Mouse (Mus musculus): ENCODE data around the gene Tmem178. TPM values are rescaled to one million over a fixed set of nuclear protein-coding genes. Genes with fewer than 3 reads are reported as not detected.
"Not testable (repeated sequence)": the region's sequence is repeated elsewhere in the genome, so short reads cannot be mapped to it uniquely, and the experiment has no call there.

Tmem178 gene
- polyA plus RNA-seq, 1 experiment from 2014 or later: 2.4 TPM

DNA sequence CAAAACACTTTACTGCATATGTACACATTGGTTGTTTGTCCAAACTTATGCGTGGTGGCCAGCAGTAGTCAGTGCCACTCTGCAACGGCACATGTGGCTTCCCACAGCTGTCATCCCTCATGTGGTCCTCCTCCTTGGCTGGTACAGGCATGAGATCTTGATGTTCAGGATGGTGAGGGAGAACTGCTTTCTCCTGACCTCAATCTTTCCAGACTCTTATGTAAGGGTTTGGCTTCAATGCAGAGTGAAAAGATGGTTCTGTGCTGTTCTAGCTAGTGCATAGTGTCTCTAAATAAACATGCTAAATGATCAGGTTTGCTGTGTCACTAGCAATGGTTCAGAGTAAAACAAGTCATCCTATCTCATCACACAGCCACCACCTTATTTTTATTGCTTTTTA lies 17.3 kb upstream of the Tmem178 start:
- no peaks in the 10 kb centered on the region for H3K36me3 ChIP-seq (replicated peaks)
- no peak overlapping the region for H3K4me3 ChIP-seq
- H3K27me3 ChIP-seq (replicated peaks; ENCODE audit: low read depth, poor library complexity, severe bottlenecking): no peaks in the 10 kb centered on the region
- WGBS: 95% methylated on average over 2 of the region's 2 CpGs
- H3K27ac ChIP-seq (replicated peaks): no peak overlapping the region
- DNase-seq (ENCODE audit: low spot score): no peak
- no peaks in the 10 kb centered on the region for H3K9me3 ChIP-seq
- no peaks in the 10 kb centered on the region for H3K4me1 ChIP-seq

DNA sequence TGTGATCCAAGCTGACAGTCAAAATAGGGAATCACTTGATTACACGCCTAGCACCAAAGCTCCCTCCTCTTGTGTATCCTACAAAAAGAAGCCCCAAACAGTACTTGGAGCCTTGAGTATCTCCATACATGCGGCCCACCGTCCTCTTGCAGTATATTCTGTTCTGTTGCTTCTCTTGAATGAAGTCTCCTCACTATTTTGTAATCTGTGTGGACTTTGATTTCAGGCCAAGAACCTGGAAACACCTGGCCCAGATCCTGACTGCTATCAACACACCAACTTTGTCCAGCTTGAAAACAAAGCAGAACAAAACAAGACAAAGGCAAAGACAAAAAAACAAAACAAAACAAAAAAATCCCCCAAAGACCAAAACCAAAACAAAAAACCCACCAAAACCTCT lies 11.7 kb upstream of the Tmem178 start:
- Histone ChIP-seq H3K4me3 (no peak overlapping the region), H3K4me1 (no peaks in the 10 kb centered on the region), H3K27me3 (replicated peaks; ENCODE audit: low read depth, poor library complexity, severe bottlenecking) (no peaks in the 10 kb centered on the region), H3K36me3 (replicated peaks) (no peaks in the 10 kb centered on the region), H3K27ac (replicated peaks) (no peak overlapping the region), H3K9me3 (no peaks in the 10 kb centered on the region)
- DNase-seq (ENCODE audit: low spot score): no peak
- WGBS: 92% methylated on average over 3 of the region's 3 CpGs

DNA sequence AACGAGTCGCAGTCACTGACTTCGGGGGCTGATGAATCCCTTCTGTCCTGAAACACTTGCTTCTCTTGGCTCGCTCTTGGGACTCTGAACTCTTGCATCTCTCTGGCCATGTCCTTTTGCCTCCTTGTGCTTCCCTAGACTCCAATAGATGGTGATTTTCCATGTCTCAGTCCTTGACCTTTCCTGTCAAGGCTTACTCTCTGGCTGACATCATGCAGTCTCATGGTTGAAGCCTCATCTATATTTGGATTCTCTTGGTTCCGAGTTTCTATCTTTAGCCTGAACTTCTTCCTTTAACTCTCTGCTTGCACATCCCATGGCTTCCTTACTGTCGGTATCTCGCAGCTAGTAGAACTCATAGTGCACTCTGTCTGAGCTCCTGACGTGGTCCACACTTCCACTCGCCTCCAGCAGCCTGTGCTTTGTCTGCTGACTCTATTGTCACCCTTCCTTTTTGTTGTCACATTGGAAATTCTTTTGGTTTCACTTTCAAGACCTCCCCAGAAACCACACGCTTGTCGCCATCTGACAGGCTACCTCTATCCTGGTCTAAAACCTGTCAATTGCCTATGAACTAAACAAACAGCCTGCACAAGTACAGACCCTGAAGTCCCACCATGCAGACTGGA lies 10.9 kb upstream of the Tmem178 start:
- DNase-seq (ENCODE audit: low spot score): no peak
- Histone ChIP-seq H3K27ac (replicated peaks) (no peak overlapping the region), H3K4me3 (no peak overlapping the region), H3K27me3 (replicated peaks; ENCODE audit: low read depth, poor library complexity, severe bottlenecking) (no peaks in the 10 kb centered on the region), H3K9me3 (no peaks in the 10 kb centered on the region), H3K36me3 (replicated peaks) (no peaks in the 10 kb centered on the region), H3K4me1 (no peaks in the 10 kb centered on the region)
- 84% methylated on average over 11 of the region's 11 CpGs for WGBS

DNA sequence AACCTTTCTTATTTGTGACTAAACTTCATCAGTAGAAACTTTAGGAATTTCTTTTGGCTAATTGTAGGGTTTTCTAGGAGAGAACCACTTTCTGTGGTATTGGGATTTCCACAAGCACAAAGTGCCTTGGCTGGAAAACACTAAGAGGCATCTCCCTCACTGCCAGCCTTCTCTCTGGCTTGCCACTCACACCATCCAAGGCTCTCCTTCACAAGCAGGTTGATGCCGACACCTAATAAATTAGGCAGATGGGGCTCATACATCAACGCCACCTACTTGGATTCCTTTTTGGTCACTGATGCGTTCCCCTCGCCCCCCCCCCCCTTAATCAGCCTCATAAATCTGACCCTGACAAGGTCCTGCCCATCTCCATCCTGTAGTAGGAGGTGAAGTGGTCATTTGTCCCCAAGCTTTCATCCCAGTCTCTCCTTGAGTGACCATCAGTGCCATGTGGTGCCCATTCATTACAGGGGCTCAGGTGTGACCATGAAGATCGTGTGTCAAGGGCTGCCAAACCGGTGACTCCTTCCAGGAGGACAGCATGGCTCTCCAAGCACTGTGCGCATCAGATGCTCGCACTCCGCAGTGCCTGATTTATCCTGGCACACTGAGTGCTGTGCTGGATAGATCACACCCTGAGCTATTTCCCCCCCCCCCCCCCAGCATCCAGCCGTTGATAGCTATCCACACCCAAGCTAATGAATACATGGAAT lies 8.5 kb upstream of the Tmem178 start:
- WGBS: 82% methylated on average over 10 of the region's 10 CpGs
- no peak for DNase-seq (ENCODE audit: low spot score)

DNA sequence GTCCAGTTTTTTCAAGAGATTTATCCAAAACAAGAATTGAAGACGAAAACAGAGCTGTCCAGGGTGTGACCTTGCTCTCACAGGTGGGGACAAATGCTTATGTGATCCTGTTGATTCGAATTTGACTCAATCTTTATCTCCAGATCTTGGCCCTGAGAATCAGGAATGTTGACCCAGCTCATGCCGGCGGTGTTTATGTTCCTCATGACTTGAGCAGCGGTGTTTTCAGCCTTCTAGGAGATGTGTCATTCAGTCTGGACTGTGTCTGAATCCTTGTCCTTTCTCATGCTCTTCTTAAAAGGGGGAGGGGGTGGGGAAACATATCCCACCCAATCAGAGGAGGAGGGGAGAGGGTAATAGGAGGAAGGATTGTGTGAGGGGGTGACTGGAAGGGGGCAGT lies 7.9 kb upstream of the Tmem178 start:
- 83% methylated on average over 5 of the region's 5 CpGs for WGBS
- Histone ChIP-seq H3K27ac (replicated peaks) (no peak overlapping the region), H3K36me3 (replicated peaks) (no peaks in the 10 kb centered on the region), H3K4me1 (no peaks in the 10 kb centered on the region), H3K27me3 (replicated peaks; ENCODE audit: low read depth, poor library complexity, severe bottlenecking) (peaks cover 9% of the 10 kb centered on the region), H3K9me3 (no peaks in the 10 kb centered on the region), H3K4me3 (no peak overlapping the region)
- DNase-seq (ENCODE audit: low spot score): no peak

More for the DNA sequence above, 8.5 kb upstream of the Tmem178 start:
- no peak overlapping the region for H3K4me3 ChIP-seq
- H3K9me3 ChIP-seq: no peaks in the 10 kb centered on the region
- H3K4me1 ChIP-seq: no peaks in the 10 kb centered on the region
- no peak overlapping the region for H3K27ac ChIP-seq (replicated peaks)
- no peaks in the 10 kb centered on the region for H3K36me3 ChIP-seq (replicated peaks)
- peaks cover 5% of the 10 kb centered on the region for H3K27me3 ChIP-seq (replicated peaks; ENCODE audit: low read depth, poor library complexity, severe bottlenecking)

DNA sequence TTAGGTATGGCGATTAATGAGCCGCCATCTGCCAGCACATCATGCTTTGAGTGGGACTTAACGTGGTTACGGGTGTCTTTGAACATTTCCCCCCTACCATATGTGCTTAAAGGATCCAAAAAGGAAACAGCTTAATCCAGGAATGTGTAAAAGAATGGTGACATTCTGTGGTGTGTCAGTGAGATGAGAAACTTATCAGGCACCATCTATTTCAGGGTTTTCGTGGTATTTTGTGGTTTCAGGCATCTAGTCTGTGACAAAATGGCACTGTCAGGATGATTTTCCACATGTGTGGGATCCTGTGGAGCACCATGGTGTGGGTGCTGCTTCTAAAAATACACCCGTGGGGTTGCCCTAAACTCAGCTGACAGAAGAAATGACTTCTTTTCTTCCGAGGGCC lies 4.6 kb upstream of the Tmem178 start:
- no peak overlapping the region for H3K27ac ChIP-seq (replicated peaks)
- no peaks in the 10 kb centered on the region for H3K36me3 ChIP-seq (replicated peaks)
- H3K9me3 ChIP-seq: no peaks in the 10 kb centered on the region
- peaks cover 8% of the 10 kb centered on the region for H3K4me1 ChIP-seq
- WGBS: 92% methylated on average over 7 of the region's 7 CpGs
- H3K27me3 ChIP-seq (replicated peaks; ENCODE audit: low read depth, poor library complexity, severe bottlenecking): peaks cover 42% of the 10 kb centered on the region
- H3K4me3 ChIP-seq: no peak overlapping the region
- no peak for DNase-seq (ENCODE audit: low spot score)

DNA sequence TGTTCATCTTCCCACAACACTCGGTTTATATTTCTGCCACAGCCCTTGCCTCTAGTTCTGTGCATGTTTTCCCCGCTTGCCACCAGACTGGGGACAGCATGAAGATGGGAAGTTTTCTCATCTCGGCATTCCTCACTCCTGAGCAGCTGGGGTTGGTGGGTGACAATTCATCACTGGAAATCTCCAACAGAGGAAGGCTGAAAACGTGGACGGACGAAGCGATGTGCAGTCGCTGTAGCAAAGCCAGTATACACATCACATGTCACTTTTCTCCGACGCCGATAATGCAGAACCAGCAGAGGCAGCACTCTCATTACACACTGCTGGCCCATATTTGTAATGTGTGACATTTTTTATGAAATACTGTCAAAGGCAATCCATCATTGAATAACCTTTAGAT lies 2.6 kb upstream of the Tmem178 start:
- peaks cover 59% of the 10 kb centered on the region for H3K27me3 ChIP-seq (replicated peaks; ENCODE audit: low read depth, poor library complexity, severe bottlenecking)
- H3K4me3 ChIP-seq: no peak overlapping the region
- DNase-seq (ENCODE audit: low spot score): no peak
- H3K9me3 ChIP-seq: no peaks in the 10 kb centered on the region
- 80% methylated on average over 11 of the region's 11 CpGs for WGBS
- peaks cover 13% of the 10 kb centered on the region for H3K4me1 ChIP-seq
- no peak overlapping the region for H3K27ac ChIP-seq (replicated peaks)
- no peaks in the 10 kb centered on the region for H3K36me3 ChIP-seq (replicated peaks)

DNA sequence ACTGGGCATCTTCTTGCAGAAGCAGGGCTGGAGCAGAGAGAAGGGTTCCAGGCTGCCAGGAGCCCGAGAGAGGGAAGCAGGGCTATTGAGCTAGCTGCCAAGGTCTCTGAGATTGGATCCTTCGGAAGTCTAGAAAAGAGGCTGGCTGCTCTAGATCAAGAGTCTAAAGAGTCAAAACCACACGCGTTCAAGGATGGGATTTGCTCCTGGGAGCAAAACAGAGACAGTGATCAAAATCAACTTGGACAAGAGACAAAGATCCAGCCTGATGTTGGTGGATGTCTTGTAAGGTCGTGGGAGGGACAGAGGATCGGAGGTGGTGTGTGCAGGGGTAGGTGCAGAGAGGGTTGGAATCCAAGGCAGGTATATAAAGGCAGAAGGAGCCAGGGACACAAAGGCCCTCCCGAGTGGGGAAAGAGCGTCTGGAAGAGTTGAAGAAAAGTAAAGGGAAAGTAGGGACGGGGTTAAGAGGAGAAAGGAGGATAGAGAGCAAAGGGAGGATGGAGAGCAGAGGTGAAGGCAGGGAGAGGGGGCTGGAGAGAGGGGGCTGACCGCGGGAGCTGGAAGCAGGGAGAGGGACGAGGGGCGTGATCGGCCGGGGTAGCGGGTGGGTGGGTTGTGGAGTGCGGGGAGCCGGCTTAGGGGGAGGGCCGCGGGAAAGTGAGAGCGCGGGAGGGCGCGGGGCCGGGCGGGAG lies 450 bp upstream of the Tmem178 start:
- DNase-seq (ENCODE audit: low spot score): peak; percentile 16

DNA sequence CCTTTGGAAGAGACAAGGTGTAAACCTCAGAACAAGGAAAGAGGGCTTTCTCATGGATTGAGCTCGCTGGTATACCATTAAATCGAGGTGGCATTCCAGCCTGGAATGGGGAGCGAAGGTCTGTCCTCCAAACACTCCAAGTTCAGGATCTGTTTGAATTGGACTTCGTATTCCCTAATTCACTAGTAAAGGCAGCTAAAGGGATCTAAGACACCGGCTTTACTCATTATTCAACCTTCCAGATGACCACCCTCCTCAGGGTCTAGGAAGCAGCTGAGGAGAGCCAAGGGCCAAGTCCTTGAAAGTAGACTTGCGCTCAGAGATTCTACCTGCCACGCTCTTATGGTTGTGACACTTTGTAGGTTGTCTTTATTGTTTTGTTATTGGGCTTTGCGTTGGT lies 1.1 kb downstream of the Tmem178 start:
- 0 out of 2 replicates have a peak overlapping the region, but pooled peaks have one; percentile 29 for H3K4me3 ChIP-seq
- not testable (repeated sequence) for H3K36me3 ChIP-seq (replicated peaks); H3K27ac ChIP-seq (replicated peaks); H3K9me3 ChIP-seq; DNase-seq (ENCODE audit: low spot score)
- WGBS: 35% methylated on average over 8 of the region's 8 CpGs
- H3K27me3 ChIP-seq (replicated peaks; ENCODE audit: low read depth, poor library complexity, severe bottlenecking): peaks cover 73% of the 10 kb centered on the region
- H3K4me1 ChIP-seq: peaks cover 13% of the 10 kb centered on the region

More for the DNA sequence above, 450 bp upstream of the Tmem178 start:
- Histone ChIP-seq H3K4me1 (peaks cover 13% of the 10 kb centered on the region), H3K27ac (replicated peaks) (peak overlapping the region; percentile 78), H3K36me3 (replicated peaks) (no peaks in the 10 kb centered on the region), H3K27me3 (replicated peaks; ENCODE audit: low read depth, poor library complexity, severe bottlenecking) (peaks cover 74% of the 10 kb centered on the region), H3K4me3 (peak overlapping the region; percentile 80), H3K9me3 (no peaks in the 10 kb centered on the region)
- 5% methylated on average over 26 of the region's 26 CpGs for WGBS

DNA sequence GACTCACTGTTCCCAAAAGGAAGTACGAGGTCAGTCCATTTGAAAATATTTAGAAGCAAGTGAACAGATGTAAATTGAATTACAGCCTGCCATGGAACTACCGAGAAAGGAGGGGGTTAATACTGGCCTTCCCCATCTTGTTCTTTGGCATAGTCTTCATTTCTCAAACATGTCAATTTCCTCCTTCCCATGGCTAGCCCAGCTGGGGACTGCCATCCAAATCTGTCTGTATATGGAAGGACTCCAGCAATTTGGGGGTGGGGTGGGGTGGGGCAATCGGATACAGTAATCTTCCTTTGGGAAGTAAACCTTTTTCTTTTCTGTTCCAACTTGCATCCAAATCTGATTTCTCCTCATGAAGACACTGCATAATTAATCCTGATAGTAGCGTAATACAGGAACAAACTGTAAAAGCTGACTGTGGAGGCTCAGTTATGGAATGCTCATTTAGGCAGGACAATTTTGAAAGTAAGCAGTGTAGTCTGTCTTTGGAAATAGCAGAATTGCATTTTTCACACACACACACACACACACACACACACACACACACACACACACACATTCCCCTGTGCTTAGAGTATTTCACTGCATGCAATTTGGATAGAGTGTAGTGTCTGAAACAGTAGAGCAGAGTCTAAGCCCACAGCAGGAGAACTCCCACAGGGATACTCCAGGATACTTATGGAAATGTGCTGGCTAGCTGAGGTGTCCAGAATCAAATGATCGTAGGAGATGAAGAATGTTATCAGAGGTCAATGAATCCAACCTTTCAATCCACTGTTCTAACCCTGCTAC lies 1.9 kb downstream of the Tmem178 start:
- no peak for DNase-seq (ENCODE audit: low spot score)
- no peak overlapping the region for H3K27ac ChIP-seq (replicated peaks)
- no peaks in the 10 kb centered on the region for H3K36me3 ChIP-seq (replicated peaks)
- peaks cover 13% of the 10 kb centered on the region for H3K4me1 ChIP-seq
- H3K27me3 ChIP-seq (replicated peaks; ENCODE audit: low read depth, poor library complexity, severe bottlenecking): peaks cover 70% of the 10 kb centered on the region
- no peaks in the 10 kb centered on the region for H3K9me3 ChIP-seq
- no peak overlapping the region for H3K4me3 ChIP-seq
- 78% methylated on average over 5 of the region's 5 CpGs for WGBS

DNA sequence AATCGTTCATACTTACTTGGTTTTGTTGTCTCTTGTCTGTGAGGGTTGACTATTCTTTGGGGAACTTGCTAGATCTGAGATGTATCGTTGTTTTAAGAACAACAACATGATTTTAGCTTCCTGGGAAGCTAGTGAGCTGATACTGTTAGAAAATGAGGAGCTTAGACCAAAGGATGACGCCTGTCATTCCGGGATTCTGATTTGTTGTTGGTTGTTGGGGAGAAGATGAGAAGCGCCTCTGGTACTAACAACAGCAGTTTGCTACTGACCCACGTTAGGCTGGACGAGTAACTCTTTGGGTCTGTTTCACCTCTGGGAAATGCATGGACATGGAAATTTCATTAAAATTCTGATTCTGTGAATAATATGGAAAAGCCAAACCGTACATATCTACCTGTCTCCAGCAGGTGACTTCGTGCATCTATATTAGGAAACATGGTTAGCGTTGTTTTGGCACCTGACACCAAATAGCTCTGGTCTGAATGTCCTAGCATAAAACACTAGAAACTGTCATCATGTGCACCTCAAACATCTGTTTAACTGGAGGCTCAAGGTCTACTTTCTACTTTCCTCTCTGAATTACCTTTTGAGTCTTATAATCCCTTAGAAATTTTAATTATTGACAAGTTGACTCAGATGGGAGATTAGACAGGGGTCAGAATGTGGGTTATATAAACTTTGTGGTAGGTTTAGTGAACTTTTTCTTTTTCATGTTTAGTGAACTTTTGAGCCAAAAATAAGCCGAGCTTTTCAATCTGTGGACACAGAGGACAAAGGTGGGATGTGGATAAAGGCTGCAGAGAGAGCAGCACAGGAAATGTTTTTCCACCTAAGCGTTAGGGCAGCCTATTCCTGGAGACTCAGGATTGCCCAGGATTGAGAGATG lies 2.9 kb downstream of the Tmem178 start:
- Histone ChIP-seq H3K27me3 (replicated peaks; ENCODE audit: low read depth, poor library complexity, severe bottlenecking) (peaks cover 62% of the 10 kb centered on the region), H3K27ac (replicated peaks) (no peak overlapping the region), H3K4me3 (no peak overlapping the region), H3K4me1 (peaks cover 13% of the 10 kb centered on the region), H3K36me3 (replicated peaks) (no peaks in the 10 kb centered on the region), H3K9me3 (no peaks in the 10 kb centered on the region)
- no peak for DNase-seq (ENCODE audit: low spot score)
- 80% methylated on average over 12 of the region's 12 CpGs for WGBS
